Mouse (Mus musculus): Measurements from ENCODE around the gene Gsx1.

The Gsx1 gene

GRCm38 (mm10) chr5:147207852-147208251, 19.4 kb downstream of the Gsx1 start:
- no peak for DNase-seq (ENCODE audit: low spot score)

GRCm38 (mm10) chr5:147208471-147208870, 20.0 kb downstream of the Gsx1 start:
- DNase-seq (ENCODE audit: low spot score), result no peak

- peak; percentile 92 for DNase-seq (ENCODE audit: low spot score)
Observed at GRCm38 (mm10) chr5:147227354-147228112, 39.0 kb downstream of the Gsx1 start.

DNA sequence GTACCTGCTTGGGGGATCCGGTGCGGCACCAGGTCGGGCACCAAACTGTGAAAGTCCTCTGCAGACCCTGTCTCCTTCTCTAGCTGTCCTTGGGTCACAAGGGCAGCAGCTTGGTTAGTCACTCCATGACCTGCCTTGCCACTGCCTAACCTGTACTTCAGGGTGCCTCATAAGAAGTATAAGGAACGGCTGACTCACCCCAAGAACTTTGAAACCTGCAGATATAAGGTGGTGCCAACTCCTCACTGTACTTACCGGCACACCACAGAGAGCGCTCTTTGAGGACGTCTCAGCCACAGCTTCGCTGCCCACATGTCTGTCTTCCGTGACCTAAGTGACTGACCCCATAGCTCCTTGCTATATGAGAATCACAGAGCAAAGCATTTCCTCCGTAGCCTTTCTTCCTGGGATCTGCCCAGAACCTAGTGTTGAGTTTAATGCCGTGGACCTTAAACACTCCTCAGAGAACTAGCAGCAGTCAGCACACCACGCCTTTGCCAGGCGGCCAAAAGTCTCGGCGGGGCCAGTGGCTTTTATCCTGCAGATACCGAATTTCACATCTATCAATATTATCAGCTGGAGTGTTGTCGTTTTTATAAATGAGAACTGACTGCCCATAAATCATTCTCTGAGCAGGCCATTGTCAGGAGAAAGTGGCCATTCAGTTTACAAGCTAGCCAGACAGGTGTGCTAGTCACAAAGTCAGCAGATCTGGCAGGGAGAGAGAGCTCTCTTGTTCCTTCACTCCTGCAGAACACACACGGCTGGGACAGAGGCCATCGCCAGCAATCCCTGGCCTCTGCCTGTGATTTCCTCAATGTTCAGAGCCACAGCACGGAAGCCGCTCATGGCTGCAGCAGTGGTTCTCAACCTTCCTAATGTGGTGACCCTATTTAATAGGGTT, 47.2 kb downstream of the Gsx1 start:
- no peak for DNase-seq (ENCODE audit: low spot score)

Data from embryo, embryonic 10 days (tissue).